Mouse (Mus musculus) kidney, adult 2 months (tissue): ENCODE data around the gene Gm49369. TPM values are rescaled to one million over a fixed set of nuclear protein-coding genes. Genes with fewer than 3 reads are reported as not detected.

Experiments
- DNase-seq: peaks from one replicate; pipeline ENCODE4 v3.0.0; 2021
- H3K27ac ChIP-seq: fragments of 200-500 bp; 2 replicates; pipeline ENCODE4 v1.5.1; 2012; ENCODE audit warnings: low read depth, low read length, control low read depth, inconsistent platforms; ENCODE audit not compliant: insufficient read depth
- H3K27me3 ChIP-seq: fragments of 200-500 bp; replicated peaks from 2 replicates; pipeline ENCODE4 v1.6.1; 2012; ENCODE audit warnings: mild to moderate bottlenecking, moderate library complexity, low read length, inconsistent platforms; ENCODE audit not compliant: control insufficient read depth, insufficient read depth
- H3K36me3 ChIP-seq: fragments of 200-500 bp; 2 replicates; pipeline ENCODE4 v1.6.1; 2012; ENCODE audit warnings: mild to moderate bottlenecking, moderate library complexity, low read length, inconsistent platforms; ENCODE audit not compliant: control insufficient read depth, insufficient read depth
- H3K4me1 ChIP-seq: fragments of 200-500 bp; 2 replicates; pipeline ENCODE4 v1.6.1; 2011; ENCODE audit warnings: low read length; ENCODE audit not compliant: control insufficient read depth, insufficient read depth
- H3K4me3 ChIP-seq: fragments of 200-500 bp; 2 replicates; pipeline ENCODE4 v1.5.1; 2011; ENCODE audit warnings: mild to moderate bottlenecking, low read depth, low read length, control low read depth; ENCODE audit not compliant: insufficient read depth
- CTCF ChIP-seq: fragments of 200-500 bp; conservative IDR thresholded peaks from 2 replicates; pipeline ENCODE4 v1.5.1; 2011; ENCODE audit warnings: low read depth, mild to moderate bottlenecking, control low read depth, low read length, moderate library complexity, mixed read lengths; ENCODE audit not compliant: insufficient read depth, insufficient read length
- POLR2A ChIP-seq: fragments of 200-500 bp; IDR thresholded peaks from one replicate; pipeline ENCODE4 v1.6.1; 2011; ENCODE audit warnings: low read depth, low read length, control low read depth
- WGBS: fragments of 180-500 bp; shearing (Covaris S2); methylation state at CpG from one replicate; pipeline ENCODE4 v1.1.7; 2018; 5-methylcytosine and 5-hydroxymethylcytosine counted together
- polyA plus RNA-seq: library from polyadenylated mRNA; depleted of rRNA; stranded (reverse); fragments of >200 nt; gene quantifications from 2 replicates; pipeline ENCODE4 v1.2.3, GENCODE M21; 2012; rRNA removed

Gm49369 gene
- polyA plus RNA-seq, result 0.36 TPM in 1 of 2 replicates, not detected in the other

- Histone ChIP-seq H3K36me3 (peaks cover 7% of the 10 kb centered on the region), H3K4me3 (no peak within 1 kb of the TSS), H3K27ac (no peak within 1 kb of the TSS), H3K27me3 (no peaks in the 10 kb centered on the region), H3K4me1 (peaks cover 4% of the 10 kb centered on the region; the same call in 1 of the 2 replicates)
- WGBS, result 97% methylated on average over 5 of the region's 5 CpGs
- no peak for TF ChIP-seq CTCF
- TF ChIP-seq POLR2A, result no peak
- DNase-seq, result no peak
These were observed at the start of gene Gm49369 for GRCm38 (mm10) chr7:142382567-142382966. Gene Gm49369 (minus strand): TSS chr7:142382667.

GRCm38 (mm10) chr7:142431106-142431505 is 48.6 kb upstream of the Gm49369 start:
- TF ChIP-seq CTCF (no peak), POLR2A (no peak)
- Histone ChIP-seq H3K4me3 (no peak overlapping the region), H3K36me3 (no peaks in the 10 kb centered on the region), H3K27ac (no peak overlapping the region), H3K27me3 (no peaks in the 10 kb centered on the region), H3K4me1 (no peaks in the 10 kb centered on the region)
- no peak for DNase-seq
- WGBS, result 79% methylated on average over 14 of the region's 14 CpGs

- Histone ChIP-seq H3K36me3 (no peaks in the 10 kb centered on the region), H3K27me3 (no peaks in the 10 kb centered on the region), H3K4me1 (no peaks in the 10 kb centered on the region), H3K27ac (no peak overlapping the region), H3K4me3 (no peak overlapping the region)
- TF ChIP-seq POLR2A (no peak), CTCF (no peak)
- WGBS, result 33% methylated on average over 12 of the region's 12 CpGs
- DNase-seq, result no peak
These were observed 47.8 kb upstream of the Gm49369 start for GRCm38 (mm10) chr7:142430160-142430678.

GRCm38 (mm10) chr7:142428213-142428612 is 45.7 kb upstream of the Gm49369 start:
- no peak for TF ChIP-seq POLR2A
- TF ChIP-seq CTCF, result 0 out of 2 replicates have a peak, but pooled peaks have one; percentile 11
- Histone ChIP-seq H3K36me3 (no peaks in the 10 kb centered on the region), H3K4me1 (no peaks in the 10 kb centered on the region), H3K27ac (no peak overlapping the region), H3K27me3 (no peaks in the 10 kb centered on the region), H3K4me3 (no peak overlapping the region)
- whole genome bisulfite sequencing, result 54% methylated on average over 7 of the region's 7 CpGs
- no peak for DNase-seq

- DNase-seq, result peak; percentile 40
- WGBS, result 31% methylated on average over 11 of the region's 11 CpGs
- TF ChIP-seq POLR2A (no peak), CTCF (peak; percentile 62)
- Histone ChIP-seq H3K4me1 (no peaks in the 10 kb centered on the region), H3K36me3 (no peaks in the 10 kb centered on the region), H3K27ac (no peak overlapping the region), H3K4me3 (no peak overlapping the region), H3K27me3 (no peaks in the 10 kb centered on the region)
These were observed 43.3 kb upstream of the Gm49369 start for GRCm38 (mm10) chr7:142425641-142426213.

GRCm38 (mm10) chr7:142421826-142422225 is 39.4 kb upstream of the Gm49369 start:
- 65% methylated on average over 2 of the region's 2 CpGs for WGBS
- no peaks in the 10 kb centered on the region for H3K36me3 ChIP-seq
- H3K27me3 ChIP-seq, result no peaks in the 10 kb centered on the region
- H3K4me3 ChIP-seq, result no peak overlapping the region
- no peaks in the 10 kb centered on the region for H3K4me1 ChIP-seq
- DNase-seq, result no peak
- TF ChIP-seq CTCF, result no peak
- no peak for TF ChIP-seq POLR2A
- H3K27ac ChIP-seq, result no peak overlapping the region

GRCm38 (mm10) chr7:142419887-142420286 is 37.4 kb upstream of the Gm49369 start:
- 80% methylated on average over 5 of the region's 5 CpGs for WGBS

GRCm38 (mm10) chr7:142418679-142419078 is 36.2 kb upstream of the Gm49369 start:
- 91% methylated on average over 8 of the region's 8 CpGs for WGBS
- Histone ChIP-seq H3K4me3 (no peak overlapping the region), H3K27ac (no peak overlapping the region), H3K36me3 (no peaks in the 10 kb centered on the region), H3K27me3 (no peaks in the 10 kb centered on the region), H3K4me1 (no peaks in the 10 kb centered on the region)
- DNase-seq, result no peak
- TF ChIP-seq CTCF, result no peak
- no peak for TF ChIP-seq POLR2A

More at GRCm38 (mm10) chr7:142419887-142420286, 37.4 kb upstream of the Gm49369 start:
- DNase-seq, result no peak
- no peaks in the 10 kb centered on the region for H3K27me3 ChIP-seq
- no peaks in the 10 kb centered on the region for H3K36me3 ChIP-seq
- H3K27ac ChIP-seq, result no peak overlapping the region
- no peak for TF ChIP-seq POLR2A
- no peak for TF ChIP-seq CTCF
- no peaks in the 10 kb centered on the region for H3K4me1 ChIP-seq
- no peak overlapping the region for H3K4me3 ChIP-seq
